Mouse (Mus musculus) heart, adult 8-10 months (tissue): ENCODE data around the gene Med11. TPM values are rescaled to one million over a fixed set of nuclear protein-coding genes. Genes with fewer than 3 reads are reported as not detected.
"Not testable (repeated sequence)": the region's sequence is repeated elsewhere in the genome, so short reads cannot be mapped to it uniquely, and the experiment has no call there.

Experiments
- DNase-seq: peaks from one replicate; pipeline ENCODE4 v3.0.0; 2022; ENCODE audit warnings: low spot score
- total RNA-seq, 4 experiments: library from RNA; stranded (reverse); gene quantifications; 2 replicates each; pipeline ENCODE4 v1.2.4; 2022

The Med11 gene
- total RNA-seq, 4 experiments from 2014 or later, result 5.9 to 10.6 (median 6.9) TPM

DNA sequence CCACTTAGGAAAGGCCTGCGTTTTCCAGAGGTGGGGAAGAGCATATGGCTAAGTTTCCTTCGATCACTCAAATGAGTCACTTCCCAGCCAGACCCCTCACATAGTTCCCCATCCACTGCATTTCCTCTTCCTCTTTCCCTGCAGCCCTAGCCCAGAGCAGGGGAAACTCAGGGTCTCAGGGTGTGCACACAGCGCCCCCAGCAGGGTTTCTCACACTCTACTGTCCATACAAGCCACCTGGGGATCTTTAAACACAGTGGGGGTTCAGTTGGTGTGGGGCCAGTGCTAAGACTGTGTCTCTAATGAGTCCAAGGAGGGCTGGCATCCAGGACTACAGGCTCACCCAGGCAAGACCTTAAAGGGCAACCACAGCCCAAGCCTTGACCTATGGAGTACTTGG is 5.0 kb upstream of the Med11 start:
- DNase-seq, result no peak

GRCm38 (mm10) chr11:70447373-70447772 is 4.3 kb upstream of the Med11 start:
- no peak for DNase-seq

- no peak for DNase-seq
Measured at GRCm38 (mm10) chr11:70450926-70451325, 793 bp upstream of the Med11 start.

GRCm38 (mm10) chr11:70453261-70454044 is 1.7 kb downstream of the Med11 start:
- DNase-seq, result no peak

- no peak for DNase-seq
Measured at GRCm38 (mm10) chr11:70458688-70459600, 7.2 kb downstream of the Med11 start, which contains the start of gene Zmynd15. Zmynd15 (plus strand) TSS chr11:70459433.

DNA sequence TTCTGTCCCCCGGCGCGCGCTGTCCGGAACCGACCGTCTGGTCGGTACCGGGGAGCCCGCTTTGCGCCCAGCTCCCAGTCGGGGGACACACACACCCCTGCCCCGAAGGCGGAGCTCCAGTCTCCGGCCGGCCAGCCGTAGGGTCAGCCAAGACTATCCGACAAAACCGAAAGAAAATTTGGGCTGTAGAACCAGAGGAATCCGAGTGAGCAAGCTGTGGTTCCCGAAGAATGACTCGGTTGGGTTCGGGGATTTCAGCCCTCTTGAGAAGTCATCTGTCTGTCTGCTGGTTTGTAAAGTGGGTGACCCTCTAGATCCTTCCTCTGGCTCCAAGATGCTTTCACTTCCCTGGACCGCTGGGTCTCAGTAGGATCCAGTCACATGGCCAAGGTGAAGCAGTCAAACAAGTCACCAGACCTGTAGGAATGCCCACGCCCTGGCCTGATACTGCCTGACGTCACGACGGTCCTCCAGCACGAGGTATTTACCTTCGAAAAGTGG is 7.9 kb downstream of the Med11 start, which contains the start of gene Cxcl16:
Gene Cxcl16, minus strand, starts transcription at position 384 of the 501 bp plus-strand sequence.
- DNase-seq, result peak; percentile 64

DNA sequence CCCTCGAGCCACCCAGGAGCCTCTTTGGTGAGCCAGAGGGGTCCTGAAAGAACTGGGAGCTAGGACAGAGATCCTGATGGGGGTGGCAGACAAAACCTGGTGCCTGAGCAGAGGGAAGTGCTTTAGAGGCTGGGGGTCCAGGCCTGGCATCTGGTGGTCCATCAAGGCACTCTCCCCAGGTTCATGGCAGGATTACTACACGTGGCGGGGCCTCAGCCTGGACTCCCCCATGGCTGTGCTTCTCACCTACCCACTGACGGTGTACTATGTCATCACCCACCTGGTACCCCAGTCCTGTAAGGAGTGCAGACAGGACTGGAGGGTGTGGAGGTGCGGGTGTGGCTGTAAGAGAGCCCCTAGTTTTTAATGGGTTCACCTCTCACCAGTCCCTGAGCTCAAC is 12.3 kb downstream of the Med11 start:
- no peak for DNase-seq

GRCm38 (mm10) chr11:70465211-70465610 is 13.5 kb downstream of the Med11 start:
- DNase-seq, result no peak

DNA sequence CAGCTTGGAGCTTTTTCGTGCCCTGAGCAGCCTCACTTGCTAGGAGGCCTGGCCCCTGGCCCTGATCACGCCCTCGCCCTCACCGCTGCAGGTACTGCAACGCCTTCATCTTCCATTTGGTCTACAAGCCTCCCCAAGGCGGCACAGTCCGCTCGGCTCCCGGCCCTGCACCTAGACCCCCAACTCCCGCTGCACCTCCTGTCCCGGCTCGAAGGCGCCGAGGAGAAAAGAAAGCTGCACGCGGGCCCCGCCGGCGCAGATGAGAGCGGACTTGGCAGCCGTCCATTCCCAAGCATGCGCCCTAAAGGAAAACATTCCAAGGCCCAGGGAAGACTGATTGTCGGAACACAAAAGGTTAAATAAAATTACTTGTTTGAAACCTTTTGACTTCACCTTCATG is 14.1 kb downstream of the Med11 start:
- no peak for DNase-seq

- peak; percentile 57 for DNase-seq
Measured at GRCm38 (mm10) chr11:70467902-70468619, 16.3 kb downstream of the Med11 start.

DNA sequence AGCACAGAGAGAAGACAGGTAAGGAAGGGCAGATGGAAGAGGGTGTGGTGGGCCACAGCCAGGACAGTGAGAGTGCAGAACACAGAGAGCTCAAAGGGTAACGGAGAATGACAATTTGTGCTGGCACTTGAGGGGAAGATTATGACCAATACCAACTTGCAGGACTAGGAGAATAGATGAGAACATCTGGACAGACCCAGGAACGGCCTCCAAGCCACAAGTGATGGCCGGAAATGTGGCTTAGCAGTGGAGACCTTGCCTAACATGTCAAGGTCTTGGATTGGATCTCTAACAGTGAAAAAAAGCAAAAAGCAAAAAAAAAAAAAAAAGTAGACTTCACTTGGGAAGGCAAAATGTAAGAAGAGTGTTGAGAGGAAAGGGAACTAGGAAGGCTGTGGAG is 18.0 kb downstream of the Med11 start:
- no peak for DNase-seq

DNA sequence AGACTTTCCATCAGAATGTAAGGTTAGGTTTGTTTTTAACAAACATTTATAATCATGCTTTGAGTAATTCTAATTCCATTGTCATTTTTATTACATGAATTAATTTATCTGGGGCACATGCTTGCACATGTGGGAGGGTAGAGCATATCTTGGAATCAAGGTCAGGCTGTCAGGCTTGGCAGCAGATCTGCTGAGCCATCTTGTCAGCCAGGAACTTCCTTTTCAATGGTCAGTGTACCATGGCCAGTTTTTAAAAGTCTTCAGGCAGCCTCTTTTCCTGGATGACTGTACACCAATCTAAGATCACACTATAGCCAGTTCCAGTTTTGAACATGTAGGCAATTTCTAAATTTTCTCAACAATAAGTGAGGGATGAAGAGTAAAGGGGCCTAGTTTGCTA is 21.0 kb downstream of the Med11 start:
- DNase-seq, result no peak

GRCm38 (mm10) chr11:70473291-70473690 is 21.6 kb downstream of the Med11 start:
- DNase-seq, result not testable (repeated sequence)

DNA sequence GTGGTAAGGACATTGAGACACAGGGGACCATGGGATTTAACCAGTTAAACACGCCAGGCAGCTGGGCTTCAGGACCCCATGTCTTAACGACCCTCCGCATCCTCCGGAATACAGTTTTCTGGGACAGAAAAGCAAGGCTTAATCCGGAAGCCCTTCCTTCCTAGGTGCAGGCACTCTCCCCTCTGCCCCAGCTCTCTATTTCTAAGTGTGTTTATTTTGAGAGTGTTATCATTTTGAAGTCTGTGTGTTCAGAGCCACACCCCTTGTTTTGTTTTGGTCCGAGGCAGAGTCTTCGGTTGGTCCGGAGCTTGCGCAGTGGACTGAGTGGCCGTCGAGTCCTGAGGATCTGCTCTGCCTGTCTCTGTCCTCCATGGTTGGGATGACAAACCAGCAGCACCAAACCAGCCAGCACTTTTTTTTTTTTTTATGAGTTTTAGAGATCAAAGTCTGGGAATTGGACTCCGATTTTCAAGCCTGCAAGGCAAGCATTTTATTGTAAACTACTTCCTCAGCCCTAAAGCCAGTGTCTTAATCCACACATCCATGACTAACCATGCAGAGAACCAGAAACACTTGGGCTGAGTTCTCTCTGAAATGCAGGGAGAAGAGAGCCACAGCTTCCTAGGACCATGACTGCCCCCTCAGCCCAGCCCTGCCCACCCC is 23.3 kb downstream of the Med11 start:
- DNase-seq, result no peak

- DNase-seq, result no peak
Measured at GRCm38 (mm10) chr11:70485498-70485897, 33.8 kb downstream of the Med11 start.

GRCm38 (mm10) chr11:70487816-70488215 is 36.1 kb downstream of the Med11 start:
- peak; percentile 51 for DNase-seq

DNA sequence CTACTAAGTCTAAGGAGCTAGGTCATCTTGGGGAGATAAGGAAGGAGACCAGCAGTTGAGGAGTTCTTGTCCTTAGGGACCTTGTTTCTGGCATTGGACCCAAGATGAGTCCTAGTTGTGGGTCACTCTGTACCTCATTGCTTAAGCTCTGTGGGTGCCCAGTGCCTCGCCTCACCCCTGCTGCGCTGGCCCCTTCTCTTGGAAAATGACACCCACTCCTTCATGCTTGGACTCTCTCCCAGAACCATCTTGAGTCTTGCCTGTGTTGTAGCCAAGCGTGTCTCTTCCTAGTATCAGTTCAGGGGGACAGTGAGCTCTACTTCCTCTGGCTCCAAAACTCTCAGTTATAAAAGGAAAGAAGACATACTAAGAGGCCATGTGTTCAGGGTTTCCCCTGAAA is 37.4 kb downstream of the Med11 start:
- no peak for DNase-seq

GRCm38 (mm10) chr11:70489684-70490083 is 38.0 kb downstream of the Med11 start:
- no peak for DNase-seq

GRCm38 (mm10) chr11:70499566-70500475 is 48.1 kb downstream of the Med11 start:
- no peak for DNase-seq

- DNase-seq, result no peak
Measured at GRCm38 (mm10) chr11:70500476-70500812, 48.7 kb downstream of the Med11 start.
